Mouse (Mus musculus) forebrain, embryonic 15.5 days (tissue): ENCODE measurements around the gene Zfp800. TPM values are rescaled to one million over a fixed set of nuclear protein-coding genes. Genes with fewer than 3 reads are reported as not detected.

Experiments
- ATAC-seq: fragments of 200-750 bp; cut with Nextera tagmentation; replicated peaks from 2 replicates; pipeline ENCODE4 v1.8.0; 2017; ENCODE audit warnings: mild to moderate bottlenecking, moderate TSS enrichment, moderate library complexity
- H3K27ac ChIP-seq: fragments of 300-500 bp; sonication (generic); replicated peaks from 2 replicates; pipeline ENCODE4 v1.5.1; 2015; ENCODE audit warnings: mild to moderate bottlenecking, inconsistent platforms
- H3K27me3 ChIP-seq: fragments of 300-500 bp; sonication (generic); 2 replicates; pipeline ENCODE4 v1.6.1; 2015; ENCODE audit warnings: inconsistent platforms
- H3K36me3 ChIP-seq: fragments of 300-500 bp; sonication (generic); 2 replicates; pipeline ENCODE4 v1.6.1; 2015; ENCODE audit warnings: mild to moderate bottlenecking, inconsistent platforms
- H3K4me1 ChIP-seq: fragments of 300-500 bp; sonication (generic); 2 replicates; pipeline ENCODE4 v1.6.1; 2015; ENCODE audit warnings: inconsistent platforms
- H3K4me2 ChIP-seq: fragments of 300-500 bp; sonication (generic); replicated peaks from 2 replicates; pipeline ENCODE4 v1.6.1; 2015; ENCODE audit warnings: mild to moderate bottlenecking, inconsistent platforms
- H3K4me3 ChIP-seq: fragments of 300-500 bp; sonication (generic); 2 replicates; pipeline ENCODE4 v1.5.1; 2015; ENCODE audit warnings: mild to moderate bottlenecking, inconsistent platforms
- H3K9ac ChIP-seq: fragments of 300-500 bp; sonication (generic); replicated peaks from 2 replicates; pipeline ENCODE4 v1.6.1; 2015; ENCODE audit warnings: mild to moderate bottlenecking, inconsistent platforms
- H3K9me3 ChIP-seq: fragments of 300-500 bp; sonication (generic); 2 replicates; pipeline ENCODE4 v1.6.1; 2016; ENCODE audit warnings: inconsistent platforms
- WGBS: fragments of 180-500 bp; shearing (Covaris S2); methylation state at CpG from one replicate; pipeline ENCODE4 v1.1.7; 2015; ENCODE audit warnings: mixed read lengths; 5-methylcytosine and 5-hydroxymethylcytosine counted together
- polyA plus RNA-seq: library from polyadenylated mRNA; unstranded; fragments of >200 nt; fragmentation: Nextera tagmentation; extraction: Ambion mirVana; gene quantifications from 2 replicates; pipeline ENCODE4 v1.2.1, GENCODE M21; 2015

Gene Zfp800
- polyA plus RNA-seq: 20.8 and 23.1 TPM in 2 replicates

DNA sequence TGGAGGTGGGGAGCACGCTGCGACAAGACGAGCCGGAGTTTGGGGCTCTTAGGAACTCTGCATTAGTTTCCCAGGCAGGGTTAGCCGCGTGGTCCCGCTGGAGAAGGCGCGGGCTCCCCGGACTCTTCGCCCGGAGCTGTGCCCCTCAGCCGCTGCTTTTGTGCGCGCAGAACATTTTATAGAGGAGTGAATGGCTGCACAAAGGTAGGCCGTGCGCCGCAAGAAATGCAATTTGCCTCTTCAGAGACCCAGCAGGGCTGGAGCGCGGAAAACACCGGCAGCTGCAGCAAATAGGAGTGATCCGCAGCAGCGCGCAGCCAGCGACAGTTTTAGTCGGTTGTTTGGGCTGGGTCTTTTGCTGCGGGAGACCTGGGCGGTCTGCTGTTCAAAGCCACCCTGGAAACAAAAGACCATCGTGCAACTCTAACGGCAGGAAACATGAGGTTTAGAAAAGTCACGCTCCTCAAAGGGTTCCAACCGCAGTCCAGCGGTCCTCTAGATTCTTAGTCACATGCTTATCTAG, at the start of gene Zfp800:
TSS of gene Zfp800 (minus strand) at position 325 of the 523 bp plus-strand sequence.
- Histone ChIP-seq H3K9me3 (0 out of 2 replicates have a peak, but pooled peaks cover 3% of the 10 kb centered on the region), H3K27ac (peak within 1 kb of the TSS; percentile 65), H3K36me3 (no peaks in the 10 kb centered on the region), H3K27me3 (no peaks in the 10 kb centered on the region), H3K9ac (peak within 1 kb of the TSS; percentile 62), H3K4me3 (peak within 1 kb of the TSS; percentile 56), H3K4me2 (peak within 1 kb of the TSS; percentile 73), H3K4me1 (peaks cover 16% of the 10 kb centered on the region)
- WGBS: under 1% methylated on average over 33 of the region's 33 CpGs
- ATAC-seq: peak; percentile 67

DNA sequence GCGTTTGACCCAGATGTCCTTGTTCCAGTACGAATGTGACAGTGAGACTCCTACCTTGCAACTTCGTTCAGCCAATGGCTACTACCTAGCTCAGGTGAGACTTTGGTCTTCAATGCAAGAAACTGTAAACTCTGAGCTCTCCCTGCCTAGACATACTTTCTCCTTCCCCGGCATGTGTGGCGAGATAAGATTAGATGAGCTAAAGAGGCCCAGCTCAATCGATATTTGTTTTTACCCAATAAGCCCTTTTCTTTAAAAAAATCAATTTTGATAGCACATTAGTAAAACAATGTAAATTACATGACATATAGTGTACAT, 33.7 kb upstream of the Zfp800 start:
- H3K4me3 ChIP-seq: no peak overlapping the region
- ATAC-seq: no peak
- no peak overlapping the region for H3K9ac ChIP-seq
- no peaks in the 10 kb centered on the region for H3K27me3 ChIP-seq
- peaks cover 3% of the 10 kb centered on the region for H3K36me3 ChIP-seq
- H3K9me3 ChIP-seq: no peaks in the 10 kb centered on the region
- no peaks in the 10 kb centered on the region for H3K4me1 ChIP-seq
- H3K4me2 ChIP-seq: no peak overlapping the region
- no peak overlapping the region for H3K27ac ChIP-seq
- 77% methylated on average over 6 of the region's 6 CpGs for WGBS

DNA sequence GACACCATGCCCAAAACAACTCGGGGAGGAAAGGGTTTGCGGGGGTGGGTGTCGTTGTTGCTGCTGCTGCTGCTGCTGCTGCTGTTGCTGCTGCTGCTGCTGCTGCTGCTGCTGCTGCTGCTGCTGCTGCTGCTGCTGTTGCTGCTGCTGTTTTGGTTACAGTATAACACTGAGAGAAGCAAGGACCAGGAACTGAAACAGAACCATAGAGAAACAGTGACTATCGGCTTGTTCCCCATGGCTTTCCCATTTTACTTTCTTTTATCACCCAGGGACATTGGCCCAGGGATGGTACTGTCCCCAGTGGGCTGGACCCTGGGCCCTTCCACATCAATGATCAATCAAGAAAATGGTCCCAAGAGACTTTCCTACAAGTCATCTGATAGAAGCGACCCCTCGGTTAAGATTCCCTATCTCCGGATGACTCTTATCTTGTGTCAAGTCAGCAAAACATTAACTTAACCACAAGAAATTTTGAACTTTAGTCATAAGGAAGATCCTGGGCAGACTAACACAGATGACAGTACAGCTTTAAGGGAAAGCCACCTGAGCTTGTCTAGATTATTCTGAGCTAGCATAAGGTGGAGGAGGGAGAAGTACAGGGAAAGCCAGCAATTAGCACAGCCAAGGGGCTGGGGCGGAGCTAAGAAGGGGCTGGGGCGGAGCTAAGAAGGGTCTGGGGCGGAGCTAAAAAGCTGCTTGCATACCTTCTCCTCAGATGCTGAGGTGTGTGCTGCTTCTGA, 33.2 kb upstream of the Zfp800 start:
- Histone ChIP-seq H3K4me1 (no peaks in the 10 kb centered on the region), H3K4me2 (no peak overlapping the region), H3K27me3 (no peaks in the 10 kb centered on the region), H3K4me3 (no peak overlapping the region), H3K9me3 (no peaks in the 10 kb centered on the region), H3K36me3 (peaks cover 7% of the 10 kb centered on the region), H3K9ac (no peak overlapping the region), H3K27ac (no peak overlapping the region)
- 84% methylated on average over 10 of the region's 10 CpGs for whole genome bisulfite sequencing
- ATAC-seq: no peak

DNA sequence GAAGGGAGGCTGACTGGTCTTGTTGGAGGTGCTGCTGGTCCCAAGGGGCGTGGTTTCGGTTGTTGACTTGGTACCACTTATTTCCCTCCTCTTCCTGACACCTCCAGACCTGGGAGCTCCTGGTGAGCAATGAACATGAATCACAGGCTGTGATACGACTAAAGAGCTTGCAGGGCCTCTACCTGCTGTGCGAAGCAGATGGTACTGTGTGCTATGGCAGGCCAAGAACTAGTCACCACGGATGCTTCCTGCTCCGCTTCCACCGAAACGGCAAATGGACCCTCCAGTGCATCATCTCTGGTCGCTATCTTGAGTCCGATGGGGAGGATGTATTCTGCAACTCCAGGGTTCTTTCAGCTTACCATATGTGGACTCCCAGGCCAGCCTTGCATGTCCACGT, 32.1 kb upstream of the Zfp800 start:
- ATAC-seq: no peak
- no peaks in the 10 kb centered on the region for H3K27me3 ChIP-seq
- WGBS: 95% methylated on average over 11 of the region's 11 CpGs
- H3K9me3 ChIP-seq: no peaks in the 10 kb centered on the region
- no peak overlapping the region for H3K4me2 ChIP-seq
- H3K36me3 ChIP-seq: peaks cover 12% of the 10 kb centered on the region
- no peak overlapping the region for H3K4me3 ChIP-seq
- peaks cover 4% of the 10 kb centered on the region for H3K4me1 ChIP-seq
- H3K9ac ChIP-seq: no peak overlapping the region
- H3K27ac ChIP-seq: no peak overlapping the region

DNA sequence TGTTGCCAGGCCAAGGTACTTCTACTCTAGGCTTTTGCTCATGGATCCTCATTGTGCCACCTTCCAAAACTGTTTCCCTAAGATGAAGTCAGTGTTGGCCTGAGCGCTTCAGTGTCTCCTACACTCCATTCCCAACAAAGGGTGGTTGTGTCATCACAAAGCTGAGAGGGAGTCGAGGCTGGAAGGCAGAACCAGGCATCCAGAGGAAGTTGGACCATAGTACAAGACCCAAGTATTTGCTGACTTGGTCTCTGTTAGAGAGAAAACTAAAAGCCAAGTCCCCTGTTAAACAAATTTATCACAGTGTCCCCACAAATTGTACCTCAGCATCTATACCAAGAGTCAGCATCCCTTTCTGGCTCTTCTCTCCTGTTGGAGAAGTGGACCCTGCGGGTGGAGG, 30.5 kb upstream of the Zfp800 start, which contains the start of gene Gcc1:
TSS of gene Gcc1 (minus strand) at position 101 of the 400 bp plus-strand sequence.
- no peaks in the 10 kb centered on the region for H3K9me3 ChIP-seq

DNA sequence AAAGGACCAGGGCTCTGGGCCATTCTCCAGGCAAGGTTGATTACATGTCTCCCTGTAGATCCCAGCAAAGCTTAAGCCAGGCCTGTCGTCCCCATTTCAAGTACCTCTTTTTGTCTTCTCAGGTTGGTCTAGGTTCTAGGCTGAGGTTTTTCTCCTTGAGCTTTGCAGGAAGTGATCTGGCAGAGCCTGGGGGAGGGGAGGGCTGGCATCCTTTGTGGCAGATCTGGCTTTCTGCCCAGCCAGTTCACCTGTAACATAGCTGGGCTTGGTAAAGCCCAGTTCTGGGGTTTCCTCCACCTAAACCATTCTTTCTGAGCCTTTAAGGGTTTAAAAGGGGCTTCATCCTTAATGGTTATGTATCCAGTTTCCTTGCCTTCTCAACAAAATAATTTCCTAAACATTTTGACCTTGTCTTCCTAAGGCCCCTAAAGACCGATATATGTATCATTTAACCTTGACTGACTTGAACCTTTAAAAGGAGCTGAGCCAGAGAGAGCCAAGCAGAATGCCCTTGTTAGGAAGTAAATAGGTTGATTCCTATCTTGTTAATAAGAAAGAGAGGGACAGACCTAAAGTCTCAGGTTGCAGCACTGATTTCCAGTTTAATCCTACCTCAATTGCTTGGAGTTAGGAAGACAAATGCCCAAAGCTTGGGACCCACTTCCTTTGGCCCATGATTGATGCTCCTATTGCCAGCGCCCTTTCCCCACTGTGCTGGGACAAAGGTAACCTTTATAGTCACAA, 29.5 kb upstream of the Zfp800 start, which contains the start of gene Fscn3:
TSS of gene Fscn3 (plus strand) at position 694 of the 744 bp plus-strand sequence.
- H3K27me3 ChIP-seq: no peaks in the 10 kb centered on the region
- H3K4me2 ChIP-seq: no peak within 1 kb of the TSS
- H3K9me3 ChIP-seq: no peaks in the 10 kb centered on the region
- no peak within 1 kb of the TSS for H3K4me3 ChIP-seq
- peaks cover 12% of the 10 kb centered on the region for H3K36me3 ChIP-seq
- no peak within 1 kb of the TSS for H3K9ac ChIP-seq
- no peak for ATAC-seq
- 76% methylated on average over 3 of the region's 3 CpGs for WGBS
- H3K27ac ChIP-seq: no peak within 1 kb of the TSS
- H3K4me1 ChIP-seq: peaks cover 14% of the 10 kb centered on the region

More for the DNA sequence above, 30.5 kb upstream of the Zfp800 start, which contains the start of gene Gcc1:
- H3K4me2 ChIP-seq: no peak within 1 kb of the TSS
- H3K9ac ChIP-seq: no peak within 1 kb of the TSS
- no peaks in the 10 kb centered on the region for H3K27me3 ChIP-seq
- WGBS: 88% methylated on average over 3 of the region's 3 CpGs
- no peak within 1 kb of the TSS for H3K4me3 ChIP-seq
- H3K36me3 ChIP-seq: peaks cover 12% of the 10 kb centered on the region
- no peak within 1 kb of the TSS for H3K27ac ChIP-seq
- H3K4me1 ChIP-seq: peaks cover 13% of the 10 kb centered on the region
- ATAC-seq: no peak

DNA sequence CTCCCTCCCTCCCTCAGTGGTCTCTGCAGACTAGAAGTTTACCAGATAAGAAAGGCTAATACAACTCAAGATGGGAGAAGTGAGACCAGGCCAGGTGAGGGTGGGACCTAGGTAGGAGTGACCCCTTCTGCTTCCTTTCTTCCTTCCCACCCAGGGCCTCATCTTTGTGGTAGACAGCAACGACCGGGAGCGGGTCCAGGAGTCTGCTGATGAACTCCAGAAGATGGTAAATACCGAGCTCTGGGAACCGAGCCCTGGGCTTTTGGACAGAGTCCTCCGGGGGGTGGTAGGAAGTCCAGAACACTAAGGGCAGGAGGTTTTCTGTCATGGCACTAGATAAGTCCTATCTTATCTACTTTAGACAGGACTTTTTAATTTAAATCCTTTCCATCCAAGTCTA, 27.2 kb upstream of the Zfp800 start:
- H3K9me3 ChIP-seq: no peaks in the 10 kb centered on the region
- H3K27ac ChIP-seq: no peak overlapping the region
- peak overlapping the region; percentile 61; the same call in 1 of the 2 replicates for H3K4me2 ChIP-seq
- no peak overlapping the region for H3K9ac ChIP-seq
- H3K36me3 ChIP-seq: peaks cover 12% of the 10 kb centered on the region
- H3K4me1 ChIP-seq: peaks cover 30% of the 10 kb centered on the region
- no peaks in the 10 kb centered on the region for H3K27me3 ChIP-seq
- 0 out of 2 replicates have a peak overlapping the region, but pooled peaks have one; percentile 99 for H3K4me3 ChIP-seq
- WGBS: 96% methylated on average over 6 of the region's 6 CpGs
- no peak for ATAC-seq

DNA sequence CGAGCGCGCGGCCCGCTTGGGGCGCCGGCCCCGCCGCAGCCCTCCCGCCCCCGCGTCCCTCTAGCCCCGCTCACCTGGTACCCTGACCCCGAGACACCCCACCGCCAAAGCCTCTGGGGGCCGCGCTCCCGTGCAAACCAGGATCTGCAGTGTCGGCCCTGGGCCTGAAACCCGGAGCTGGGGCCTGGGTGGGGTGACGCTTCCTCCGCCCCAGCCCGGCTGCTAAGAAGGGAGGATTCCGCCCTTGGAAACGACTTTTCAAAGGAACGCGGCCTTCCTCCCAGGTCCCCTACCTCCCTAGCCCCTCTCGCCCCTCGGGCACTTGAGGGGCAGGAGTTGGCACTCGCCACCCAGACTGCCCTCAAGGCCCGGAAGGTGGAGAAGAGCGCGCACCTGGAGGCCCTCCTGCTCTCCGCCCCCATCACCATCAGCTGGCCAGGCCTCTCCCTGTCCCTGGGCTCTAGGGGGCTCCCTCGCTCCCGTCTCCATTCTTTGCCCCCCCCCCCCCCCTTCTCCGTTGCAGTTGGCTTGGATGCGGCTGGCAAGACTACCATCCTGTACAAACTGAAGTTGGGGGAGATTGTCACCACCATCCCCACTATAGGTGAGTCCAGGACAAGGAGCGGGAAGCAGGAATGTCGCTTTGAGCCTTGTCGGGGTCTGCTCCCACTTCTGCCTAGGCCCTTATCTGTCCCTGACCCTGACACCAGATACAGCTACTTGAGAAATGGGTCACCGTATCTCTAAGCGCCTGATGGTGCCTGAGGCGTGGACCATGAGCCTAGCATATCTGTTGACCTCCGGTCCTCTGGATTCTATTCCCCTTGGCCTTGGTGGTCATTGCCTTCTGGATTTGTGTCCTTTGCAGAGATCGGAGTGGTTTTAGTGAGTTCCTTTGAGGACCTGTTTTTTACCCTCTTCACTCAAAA, 26.2 kb upstream of the Zfp800 start:
- peak; percentile 42 for ATAC-seq
- H3K4me1 ChIP-seq: peaks cover 39% of the 10 kb centered on the region
- peak overlapping the region; percentile 61 for H3K4me2 ChIP-seq
- H3K36me3 ChIP-seq: peaks cover 16% of the 10 kb centered on the region
- peak overlapping the region; percentile 84 for H3K27ac ChIP-seq
- 11% methylated on average over 44 of the region's 46 CpGs for WGBS
- H3K9ac ChIP-seq: peak overlapping the region; percentile 94
- peak overlapping the region; percentile 99 for H3K4me3 ChIP-seq
- H3K9me3 ChIP-seq: no peaks in the 10 kb centered on the region
- H3K27me3 ChIP-seq: no peaks in the 10 kb centered on the region

DNA sequence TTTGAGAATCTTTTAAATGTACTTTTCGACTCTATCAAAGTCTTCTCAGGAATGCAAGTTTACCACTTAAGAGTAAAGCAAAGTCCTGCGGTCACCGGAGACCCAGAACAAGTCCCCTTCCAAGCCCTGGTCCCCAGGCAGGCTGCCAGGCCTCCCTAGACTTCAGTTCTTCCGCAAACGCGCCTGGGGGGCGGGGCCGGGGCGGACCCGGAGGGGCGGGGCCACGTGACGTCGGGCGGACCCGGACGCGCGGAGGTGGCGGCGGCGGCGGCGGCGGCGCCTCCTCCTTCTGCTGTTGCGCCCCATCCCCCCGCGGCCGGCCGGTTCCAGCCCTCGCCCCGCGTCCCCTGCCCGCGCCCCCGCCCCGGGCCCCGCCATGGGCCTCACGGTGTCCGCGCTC, 25.5 kb upstream of the Zfp800 start, which contains the start of gene Arf5:
TSS of gene Arf5 (plus strand) at position 248 of the 400 bp plus-strand sequence.
- H3K27ac ChIP-seq: peak within 1 kb of the TSS; percentile 84
- ATAC-seq: peak; percentile 75
- peaks cover 23% of the 10 kb centered on the region for H3K36me3 ChIP-seq
- 2% methylated on average over 36 of the region's 42 CpGs for WGBS
- peak within 1 kb of the TSS; percentile 61 for H3K4me2 ChIP-seq
- peak within 1 kb of the TSS; percentile 94 for H3K9ac ChIP-seq
- H3K27me3 ChIP-seq: no peaks in the 10 kb centered on the region
- H3K4me1 ChIP-seq: peaks cover 39% of the 10 kb centered on the region
- peak within 1 kb of the TSS; percentile 99 for H3K4me3 ChIP-seq
- no peaks in the 10 kb centered on the region for H3K9me3 ChIP-seq

DNA sequence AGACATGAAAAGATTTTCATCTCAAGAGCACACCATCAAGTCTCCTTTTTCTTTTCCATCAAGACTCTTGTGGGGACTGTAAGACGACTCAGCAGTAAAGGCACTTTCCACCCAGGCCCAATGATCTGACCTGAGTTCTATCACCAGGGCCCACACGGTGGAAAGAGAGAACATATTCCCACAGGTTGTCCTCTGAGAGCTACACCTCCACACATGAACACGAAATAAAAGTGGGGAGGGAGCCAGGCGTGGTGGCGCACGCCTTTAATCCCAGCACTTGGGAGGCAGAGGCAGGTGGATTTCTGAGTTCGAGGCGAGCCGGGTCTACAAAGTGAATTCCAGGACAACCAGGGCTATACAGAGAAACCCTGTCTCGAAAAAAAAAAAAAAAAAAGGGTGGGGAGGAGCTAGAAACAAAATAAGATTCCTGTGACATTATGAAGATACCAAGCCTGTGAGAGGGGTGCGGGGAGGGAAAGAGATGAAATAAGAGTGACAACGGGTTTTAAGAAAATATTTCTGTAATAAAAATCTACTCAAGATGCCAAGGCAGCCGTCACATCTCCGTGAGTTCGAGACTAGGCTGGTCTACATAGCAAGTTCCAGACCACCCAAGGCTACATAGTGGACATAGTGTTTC, 25.0 kb upstream of the Zfp800 start:
- Histone ChIP-seq H3K9ac (no peak overlapping the region), H3K27me3 (no peaks in the 10 kb centered on the region), H3K4me2 (peak overlapping the region; percentile 61), H3K36me3 (peaks cover 28% of the 10 kb centered on the region), H3K27ac (peak overlapping the region; percentile 84; the same call in 1 of the 2 replicates), H3K9me3 (no peaks in the 10 kb centered on the region), H3K4me3 (peak overlapping the region; percentile 99), H3K4me1 (peaks cover 39% of the 10 kb centered on the region)
- ATAC-seq: no peak
- WGBS: 70% methylated on average over 15 of the region's 15 CpGs
